ENCODE assay signal across 7 mouse cellular contexts in the genomic region with DNA sequence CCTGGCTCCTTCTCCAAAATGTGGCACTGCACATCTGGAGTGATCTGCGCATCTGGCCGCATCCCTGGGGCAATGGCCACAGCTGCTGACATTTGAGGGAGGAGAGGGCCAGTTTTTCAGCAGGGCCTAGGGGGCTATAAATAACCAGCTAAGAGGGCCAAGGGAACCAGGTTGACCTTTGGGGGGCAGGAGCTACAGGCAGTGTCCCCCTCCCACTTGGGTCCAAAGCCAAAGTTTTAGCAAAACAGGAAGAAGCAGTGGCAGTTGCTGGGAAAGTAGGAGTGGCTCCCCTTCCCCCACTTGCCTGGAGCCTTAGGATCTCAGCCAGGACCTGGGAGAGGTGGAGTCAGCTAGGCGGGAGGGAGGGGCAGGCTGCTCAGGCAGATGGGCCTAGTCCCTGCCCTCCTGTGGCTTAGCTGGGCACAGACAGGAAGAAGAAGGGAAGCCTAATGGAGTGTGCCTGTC. TPM values are rescaled to one million over a fixed set of nuclear protein-coding genes. Genes with fewer than 3 reads are reported as not detected.
A peak's percentile ranks its signal among the peaks of the same experiment; 100 is the strongest.
DNase-seq lines count a peak whose midpoint lies in the region; ATAC-seq and TF ChIP-seq lines count a peak whose summit lies in the region.

No protein-coding gene starts in this region.

- WGBS in heart, embryonic 10.5 days, result 33% methylated on average over 3 of the region's 3 CpGs
- WGBS in kidney, embryonic 15.5 days, result 17% methylated on average over 3 of the region's 3 CpGs
- WGBS in lung, postnatal 0 days, result 47% methylated on average over 2 of the region's 3 CpGs

- peak; percentile 48; the same call in 1 of the 2 replicates for TF ChIP-seq EP300 in lung, postnatal 0 days (IDR thresholded peaks at IDR 0.05)

- no peak for TF ChIP-seq CTCF in brain, embryonic 14.5 days (IDR thresholded peaks at IDR 0.05; ENCODE audit: borderline replicate concordance, extremely low read depth, insufficient read depth, insufficient read length)
- TF ChIP-seq CTCF in lung, postnatal 0 days (IDR thresholded peaks at IDR 0.05), result peak; percentile 68

- H3K27me3 ChIP-seq in heart, embryonic 10.5 days (ENCODE audit: insufficient read depth, poor library complexity, severe bottlenecking), result peaks cover 7% of the 10 kb centered on the region; the same call in 1 of the 2 replicates
- H3K27me3 ChIP-seq in kidney, embryonic 15.5 days, result no peaks in the 10 kb centered on the region
- no peaks in the 10 kb centered on the region for H3K27me3 ChIP-seq in lung, postnatal 0 days (replicated peaks; ENCODE audit: insufficient read depth, low read length)

- DNase-seq in MN1 (ENCODE audit: low spot score), result peak; percentile 77
- peak; percentile 66 for DNase-seq in brain, embryonic 14.5 days (ENCODE audit: low read depth)
- DNase-seq in heart, embryonic 10.5 days (ENCODE audit: low spot score), result no peak
- DNase-seq in lung, postnatal 0 days (ENCODE audit: low spot score), result peak; percentile 95
- peak; percentile 53 for DNase-seq in yolk sac, embryonic 10.5 days (ENCODE audit: low spot score)
- DNase-seq in left cerebral cortex, adult 9 months (ENCODE audit: low spot score in 2 of 2), result no peak

- no peak overlapping the region for H3K4me2 ChIP-seq in kidney, embryonic 15.5 days
- no peak overlapping the region for H3K4me2 ChIP-seq in lung, postnatal 0 days (replicated peaks; ENCODE audit: low read depth, low read length)

- peaks cover 48% of the 10 kb centered on the region for H3K4me1 ChIP-seq in heart, embryonic 10.5 days
- H3K4me1 ChIP-seq in kidney, embryonic 15.5 days, result peaks cover 66% of the 10 kb centered on the region
- peaks cover 36% of the 10 kb centered on the region for H3K4me1 ChIP-seq in lung, postnatal 0 days (ENCODE audit: insufficient read depth, low read depth, low read length)

- peak overlapping the region; percentile 37 for H3K27ac ChIP-seq in heart, embryonic 10.5 days
- H3K27ac ChIP-seq in kidney, embryonic 15.5 days, result peak overlapping the region; percentile 79
- H3K27ac ChIP-seq in lung, postnatal 0 days (ENCODE audit: low read length), result peak overlapping the region; percentile 71

- TF ChIP-seq POLR2A in brain, embryonic 14.5 days (IDR thresholded peaks at IDR 0.05; ENCODE audit: borderline replicate concordance, extremely low read depth, insufficient read depth, insufficient read length, poor library complexity, severe bottlenecking), result no peak

- no peak overlapping the region for H3K4me3 ChIP-seq in heart, embryonic 10.5 days
- H3K4me3 ChIP-seq in kidney, embryonic 15.5 days (replicated peaks), result no peak overlapping the region
- no peak overlapping the region for H3K4me3 ChIP-seq in lung, postnatal 0 days (ENCODE audit: low read depth, low read length)

- no peak overlapping the region for H3K9ac ChIP-seq in kidney, embryonic 15.5 days
- no peak overlapping the region for H3K9ac ChIP-seq in lung, postnatal 0 days (replicated peaks; ENCODE audit: low read depth)

- peak; percentile 87 for ATAC-seq in kidney, embryonic 15.5 days (replicated peaks; ENCODE audit: low FRiP score)
- peak; percentile 80 for ATAC-seq in lung, postnatal 0 days

- H3K9me3 ChIP-seq in heart, embryonic 10.5 days, result no peaks in the 10 kb centered on the region
- H3K9me3 ChIP-seq in kidney, embryonic 15.5 days (replicated peaks), result no peaks in the 10 kb centered on the region
- no peaks in the 10 kb centered on the region for H3K9me3 ChIP-seq in lung, postnatal 0 days (ENCODE audit: low read length)

- no peaks in the 10 kb centered on the region for H3K36me3 ChIP-seq in heart, embryonic 10.5 days
- no peaks in the 10 kb centered on the region for H3K36me3 ChIP-seq in kidney, embryonic 15.5 days
- no peaks in the 10 kb centered on the region for H3K36me3 ChIP-seq in lung, postnatal 0 days (ENCODE audit: insufficient read depth, low read length)

RNA-seq across cellular contexts. Expression of gene Hdac7, which starts 4.3 kb away (rescaled TPM):
- 78.2 and 82.1 TPM in 2 replicates for polyA plus RNA-seq in brain, embryonic 14.5 days (2012; rRNA removed)
- polyA plus RNA-seq in heart, embryonic 10.5 days (2016; fragmentation: Nextera tagmentation; extraction: Ambion mirVana), result 23.4 and 26.7 TPM in 2 replicates
- polyA plus RNA-seq in kidney, embryonic 15.5 days (2015; fragmentation: Nextera tagmentation; extraction: Ambion mirVana), result 29.9 and 35.2 TPM in 2 replicates
- 43.2 and 52.1 TPM in 2 replicates for polyA plus RNA-seq in lung, postnatal 0 days (2015; fragmentation: Nextera tagmentation; extraction: Ambion mirVana)

Comparison
In these comparisons a context has a peak if more than half of its experiments do, and no peak if none do; other contexts are left out.
1. DNase-seq: peak in MN1 (single experiment), brain, embryonic 14.5 days (single experiment), lung, postnatal 0 days (single experiment) and yolk sac, embryonic 10.5 days (single experiment); none in heart, embryonic 10.5 days (single experiment) and left cerebral cortex, adult 9 months (0 of 2).
2. Peak in every context shown above with its lines, with median percentiles within 50 percentile points of each other: H3K27ac ChIP-seq.